Mouse (Mus musculus) liver, postnatal 0 days (tissue): ENCODE measurements at regions not wholly inside any gene's neighbourhood (a gene's known extent, or its start where the extent isn't known, plus 50 kb on each side); places are given as distances from the start of the nearest gene placed in this dataset.
A peak's percentile ranks its signal among the peaks of the same experiment; 100 is the strongest.

Source experiments
- ATAC-seq: fragments of 200-750 bp; cut with Nextera tagmentation; 2 replicates; pipeline ENCODE4 v1.8.0; 2017; ENCODE audit warnings: mild to moderate bottlenecking, moderate library complexity
- DNase-seq: peaks from one replicate; pipeline ENCODE4 v3.0.0-alpha.2; 2016
- H3K27ac ChIP-seq: fragments of 300-500 bp; sonication (generic); 2 replicates; pipeline ENCODE4 v1.5.1; 2014; ENCODE audit warnings: antibody characterized with exemption, moderate library complexity, mild to moderate bottlenecking, low read depth
- H3K27me3 ChIP-seq: fragments of 300-500 bp; sonication (generic); 2 replicates; pipeline ENCODE4 v1.6.1; 2014; ENCODE audit warnings: low read length, control low read depth, mixed read lengths; ENCODE audit not compliant: insufficient read depth
- H3K36me3 ChIP-seq: fragments of 300-500 bp; sonication (generic); replicated peaks from 2 replicates; pipeline ENCODE4 v1.6.1; 2014; ENCODE audit warnings: mild to moderate bottlenecking, control low read depth, low read length, moderate library complexity, mixed read lengths; ENCODE audit not compliant: insufficient read depth
- H3K4me1 ChIP-seq: fragments of 300-500 bp; sonication (generic); 2 replicates; pipeline ENCODE4 v1.6.1; 2014; ENCODE audit warnings: antibody characterized with exemption, mild to moderate bottlenecking, control low read depth; ENCODE audit not compliant: insufficient read depth
- H3K4me2 ChIP-seq: fragments of 300-500 bp; sonication (generic); 2 replicates; pipeline ENCODE4 v1.6.1; 2014; ENCODE audit warnings: low read depth, mild to moderate bottlenecking, low read length, moderate library complexity, mixed read lengths
- H3K4me3 ChIP-seq: fragments of 300-500 bp; sonication (generic); 2 replicates; pipeline ENCODE4 v1.5.1; 2014; ENCODE audit warnings: low read depth, low read length
- H3K9ac ChIP-seq: fragments of 300-500 bp; sonication (generic); replicated peaks from 2 replicates; pipeline ENCODE4 v1.6.1; 2014; ENCODE audit warnings: mild to moderate bottlenecking, moderate library complexity
- H3K9me3 ChIP-seq: fragments of 300-500 bp; sonication (generic); 2 replicates; pipeline ENCODE4 v1.6.1; 2016; ENCODE audit warnings: mild to moderate bottlenecking, control low read depth, low read length, mixed read lengths
- CTCF ChIP-seq: sonication (generic); IDR thresholded peaks from 2 replicates; pipeline ENCODE4 v1.5.1; 2016; ENCODE audit warnings: antibody characterized with exemption, low read depth
- EP300 ChIP-seq: IDR thresholded peaks from 2 replicates; pipeline ENCODE4 v1.6.1; 2016; ENCODE audit warnings: antibody characterized with exemption, low read depth, mild to moderate bottlenecking
- WGBS: fragments of 180-500 bp; shearing (Covaris S2); extraction: QIAGEN DNeasy Blood & Tissue Kit; methylation state at CpG from one replicate; pipeline ENCODE4 v1.1.7; 2014; ENCODE audit not compliant: insufficient replicate concordance; 5-methylcytosine and 5-hydroxymethylcytosine counted together

GRCm38 (mm10) chr1:105095091-105095490, 261.4 kb downstream of the Rnf152 start:
- no peak overlapping the region for H3K4me3 ChIP-seq
- no peaks in the 10 kb centered on the region for H3K36me3 ChIP-seq
- H3K4me1 ChIP-seq, result no peaks in the 10 kb centered on the region
- no peak overlapping the region for H3K27ac ChIP-seq
- no peak for DNase-seq
- 67% methylated on average over 2 of the region's 2 CpGs for WGBS
- no peak overlapping the region for H3K9ac ChIP-seq
- ATAC-seq, result no peak
- no peaks in the 10 kb centered on the region for H3K27me3 ChIP-seq
- TF ChIP-seq EP300 (no peak), CTCF (no peak)
- no peak overlapping the region for H3K4me2 ChIP-seq
- no peaks in the 10 kb centered on the region for H3K9me3 ChIP-seq

GRCm38 (mm10) chr1:105094500-105094899, 262.0 kb downstream of the Rnf152 start:
- 71% methylated on average over 3 of the region's 3 CpGs for WGBS
- TF ChIP-seq EP300, result no peak
- TF ChIP-seq CTCF, result no peak
- no peaks in the 10 kb centered on the region for H3K36me3 ChIP-seq
- H3K9me3 ChIP-seq, result no peaks in the 10 kb centered on the region
- DNase-seq, result no peak
- no peak overlapping the region for H3K27ac ChIP-seq
- H3K9ac ChIP-seq, result no peak overlapping the region
- no peaks in the 10 kb centered on the region for H3K4me1 ChIP-seq
- no peak overlapping the region for H3K4me3 ChIP-seq
- H3K27me3 ChIP-seq, result no peaks in the 10 kb centered on the region
- H3K4me2 ChIP-seq, result no peak overlapping the region
- no peak for ATAC-seq

GRCm38 (mm10) chr1:105093875-105094274, 262.6 kb downstream of the Rnf152 start:
- Histone ChIP-seq H3K4me2 (no peak overlapping the region), H3K36me3 (no peaks in the 10 kb centered on the region)
- no peak for ATAC-seq

GRCm38 (mm10) chr1:105093012-105093411, 263.5 kb downstream of the Rnf152 start:
- H3K4me2 ChIP-seq, result no peak overlapping the region
- H3K9ac ChIP-seq, result no peak overlapping the region
- DNase-seq, result no peak
- H3K9me3 ChIP-seq, result no peaks in the 10 kb centered on the region
- H3K27ac ChIP-seq, result no peak overlapping the region
- H3K36me3 ChIP-seq, result no peaks in the 10 kb centered on the region
- TF ChIP-seq CTCF, result no peak
- no peak for TF ChIP-seq EP300
- H3K4me3 ChIP-seq, result no peak overlapping the region
- ATAC-seq, result no peak
- 50% methylated on average over 1 of the region's 1 CpGs for WGBS
- H3K27me3 ChIP-seq, result no peaks in the 10 kb centered on the region
- H3K4me1 ChIP-seq, result no peaks in the 10 kb centered on the region

More at GRCm38 (mm10) chr1:105093875-105094274, 262.6 kb downstream of the Rnf152 start:
- WGBS, result 70% methylated on average over 3 of the region's 3 CpGs
- H3K27me3 ChIP-seq, result no peaks in the 10 kb centered on the region
- H3K4me3 ChIP-seq, result no peak overlapping the region
- no peak for DNase-seq
- no peak overlapping the region for H3K9ac ChIP-seq
- no peaks in the 10 kb centered on the region for H3K4me1 ChIP-seq
- H3K9me3 ChIP-seq, result no peaks in the 10 kb centered on the region
- H3K27ac ChIP-seq, result no peak overlapping the region
- no peak for TF ChIP-seq CTCF
- TF ChIP-seq EP300, result no peak

GRCm38 (mm10) chr1:105092309-105092904, 264.1 kb downstream of the Rnf152 start:
- TF ChIP-seq EP300 (no peak), CTCF (peak; percentile 82)
- H3K9ac ChIP-seq, result no peak overlapping the region
- WGBS, result 24% methylated on average over 6 of the region's 6 CpGs
- ATAC-seq, result 0 out of 2 replicates have a peak, but pooled peaks have one; percentile 55
- H3K9me3 ChIP-seq, result no peaks in the 10 kb centered on the region
- H3K4me2 ChIP-seq, result no peak overlapping the region
- H3K36me3 ChIP-seq, result no peaks in the 10 kb centered on the region
- H3K27ac ChIP-seq, result no peak overlapping the region
- H3K4me1 ChIP-seq, result no peaks in the 10 kb centered on the region
- DNase-seq, result no peak
- H3K4me3 ChIP-seq, result no peak overlapping the region
- no peaks in the 10 kb centered on the region for H3K27me3 ChIP-seq

- H3K27ac ChIP-seq, result no peak overlapping the region
- ATAC-seq (no peak), DNase-seq (no peak)
- no peak overlapping the region for H3K9ac ChIP-seq
- no peak overlapping the region for H3K4me2 ChIP-seq
- no peaks in the 10 kb centered on the region for H3K9me3 ChIP-seq
- no peak overlapping the region for H3K4me3 ChIP-seq
- 76% methylated on average over 7 of the region's 7 CpGs for WGBS
- H3K4me1 ChIP-seq, result no peaks in the 10 kb centered on the region
- no peaks in the 10 kb centered on the region for H3K27me3 ChIP-seq
- H3K36me3 ChIP-seq, result no peaks in the 10 kb centered on the region
- TF ChIP-seq EP300, result no peak
- TF ChIP-seq CTCF, result no peak
These were observed 267.6 kb downstream of the Rnf152 start for GRCm38 (mm10) chr1:105088765-105089520.
